In genomic region chr14:24067657-24068056, GRCm38 (mm10) we compare ENCODE assay signal across 8 mouse cellular contexts. TPM values are rescaled to one million over a fixed set of nuclear protein-coding genes. Genes with fewer than 3 reads are reported as not detected.
A peak's percentile ranks its signal among the peaks of the same experiment; 100 is the strongest.
DNase-seq lines count a peak whose midpoint lies in the region; ATAC-seq and TF ChIP-seq lines count a peak whose summit lies in the region.

No protein-coding gene starts in this region.

- H3K27me3 ChIP-seq in midbrain, embryonic 11.5 days (ENCODE audit: control insufficient read depth, insufficient read depth, low read length), result no peaks in the 10 kb centered on the region
- H3K27me3 ChIP-seq in midbrain, embryonic 13.5 days, result no peaks in the 10 kb centered on the region
- H3K27me3 ChIP-seq in liver, embryonic 11.5 days (replicated peaks; ENCODE audit: control insufficient read depth, insufficient read depth, low read length), result no peaks in the 10 kb centered on the region
- no peaks in the 10 kb centered on the region for H3K27me3 ChIP-seq in thymus, adult 2 months (ENCODE audit: control insufficient read depth, insufficient read depth, low read length)

- no peaks in the 10 kb centered on the region for H3K9me3 ChIP-seq in midbrain, embryonic 11.5 days (ENCODE audit: control insufficient read depth, low read length)
- H3K9me3 ChIP-seq in midbrain, embryonic 13.5 days, result no peaks in the 10 kb centered on the region
- H3K9me3 ChIP-seq in liver, embryonic 11.5 days (ENCODE audit: control insufficient read depth, low read length), result no peaks in the 10 kb centered on the region

- peak; percentile 77; the same call in 1 of the 2 replicates for TF ChIP-seq CTCF in embryonic fibroblast, embryonic 13.5 days (IDR thresholded peaks at IDR 0.05; ENCODE audit: borderline replicate concordance, insufficient read depth, low read length)
- TF ChIP-seq CTCF in thymus, adult 2 months (IDR thresholded peaks at IDR 0.05; ENCODE audit: borderline replicate concordance, control insufficient read depth, extremely low read depth, insufficient read depth, low read length, poor library complexity), result no peak

- no peak overlapping the region for H3K4me3 ChIP-seq in midbrain, embryonic 11.5 days (ENCODE audit: low read depth, low read length)
- no peak overlapping the region for H3K4me3 ChIP-seq in midbrain, embryonic 13.5 days (replicated peaks)
- no peak overlapping the region for H3K4me3 ChIP-seq in embryonic fibroblast, embryonic 13.5 days (ENCODE audit: insufficient read depth, low read length)
- H3K4me3 ChIP-seq in liver, embryonic 11.5 days (ENCODE audit: low read depth, low read length), result no peak overlapping the region
- no peak overlapping the region for H3K4me3 ChIP-seq in thymus, adult 2 months (ENCODE audit: control insufficient read depth, insufficient read depth, low read length)

- no peak overlapping the region for H3K27ac ChIP-seq in midbrain, embryonic 11.5 days (ENCODE audit: low read depth, low read length)
- no peak overlapping the region for H3K27ac ChIP-seq in midbrain, embryonic 13.5 days
- no peak overlapping the region for H3K27ac ChIP-seq in embryonic fibroblast, embryonic 13.5 days (ENCODE audit: insufficient read depth, low read length)
- no peak overlapping the region for H3K27ac ChIP-seq in liver, embryonic 11.5 days (ENCODE audit: low read depth, low read length)
- H3K27ac ChIP-seq in thymus, adult 2 months (ENCODE audit: control insufficient read depth, insufficient read depth, low read length), result no peak overlapping the region

- no peak overlapping the region for H3K9ac ChIP-seq in midbrain, embryonic 11.5 days (ENCODE audit: low read length)
- H3K9ac ChIP-seq in midbrain, embryonic 13.5 days (replicated peaks), result no peak overlapping the region
- no peak overlapping the region for H3K9ac ChIP-seq in liver, embryonic 11.5 days (ENCODE audit: low read depth, low read length)

- H3K4me2 ChIP-seq in midbrain, embryonic 11.5 days, result no peak overlapping the region
- H3K4me2 ChIP-seq in midbrain, embryonic 13.5 days (replicated peaks), result no peak overlapping the region
- H3K4me2 ChIP-seq in liver, embryonic 11.5 days, result no peak overlapping the region

- H3K36me3 ChIP-seq in midbrain, embryonic 11.5 days (ENCODE audit: control insufficient read depth, insufficient read depth, low read length), result no peaks in the 10 kb centered on the region
- no peaks in the 10 kb centered on the region for H3K36me3 ChIP-seq in midbrain, embryonic 13.5 days
- no peaks in the 10 kb centered on the region for H3K36me3 ChIP-seq in liver, embryonic 11.5 days (ENCODE audit: control insufficient read depth, insufficient read depth, low read length)
- H3K36me3 ChIP-seq in thymus, adult 2 months (ENCODE audit: control insufficient read depth, insufficient read depth, low read length), result no peaks in the 10 kb centered on the region

- no peaks in the 10 kb centered on the region for H3K4me1 ChIP-seq in midbrain, embryonic 11.5 days (ENCODE audit: control insufficient read depth, insufficient read depth, low read length)
- no peaks in the 10 kb centered on the region for H3K4me1 ChIP-seq in midbrain, embryonic 13.5 days (replicated peaks)
- no peaks in the 10 kb centered on the region for H3K4me1 ChIP-seq in embryonic fibroblast, embryonic 13.5 days (ENCODE audit: control insufficient read depth, insufficient read depth, low read length)
- no peaks in the 10 kb centered on the region for H3K4me1 ChIP-seq in liver, embryonic 11.5 days (replicated peaks; ENCODE audit: control insufficient read depth, insufficient read depth, low read length)
- no peaks in the 10 kb centered on the region for H3K4me1 ChIP-seq in thymus, adult 2 months (replicated peaks; ENCODE audit: control insufficient read depth, insufficient read depth, low read length)

- peak; percentile 92 for DNase-seq in midbrain, embryonic 11.5 days (ENCODE audit: low spot score, missing footprints)
- peak; percentile 78 to 82 for DNase-seq in adrenal gland, postnatal 36 days
- peak; percentile 86 for DNase-seq in kidney, postnatal 10 days
- peak; percentile 50 for DNase-seq in liver, embryonic 11.5 days (ENCODE audit: low spot score)
- DNase-seq in right cerebral cortex, postnatal 25 days, result peak; percentile 61
- DNase-seq in thymus, adult 2 months, result no peak

- ATAC-seq in midbrain, embryonic 11.5 days (ENCODE audit: low FRiP score), result no peak
- ATAC-seq in midbrain, embryonic 13.5 days, result no peak
- no peak for ATAC-seq in liver, embryonic 11.5 days (replicated peaks; ENCODE audit: low FRiP score)

- 46% methylated on average over 6 of the region's 6 CpGs for WGBS in midbrain, embryonic 11.5 days
- WGBS in midbrain, embryonic 13.5 days, result 49% methylated on average over 6 of the region's 6 CpGs
- WGBS in liver, embryonic 11.5 days, result 41% methylated on average over 6 of the region's 6 CpGs
- WGBS in thymus, adult 2 months, result 42% methylated on average over 6 of the region's 6 CpGs

- TF ChIP-seq POLR2A in embryonic fibroblast, embryonic 13.5 days (IDR thresholded peaks at IDR 0.05; ENCODE audit: low read depth, low read length), result no peak
- no peak for TF ChIP-seq POLR2A in thymus, adult 2 months (IDR thresholded peaks at IDR 0.05; ENCODE audit: control insufficient read depth, extremely low read depth, insufficient read depth, low read length, poor library complexity)

RNA-seq across cellular contexts. Expression of gene Kcnma1, which starts 53.4 kb away (rescaled TPM):
- 1.1 and 1.3 TPM in 2 replicates for polyA plus RNA-seq in midbrain, embryonic 11.5 days (2014; fragmentation: Nextera tagmentation; extraction: Ambion mirVana)
- 8.1 and 10.6 TPM in 2 replicates for polyA plus RNA-seq in midbrain, embryonic 13.5 days (2015; fragmentation: Nextera tagmentation; extraction: Ambion mirVana)
- total RNA-seq in adrenal gland, postnatal 36 days (2021), result 10 to 100 TPM; 46.0 to 72.9 TPM
- polyA plus RNA-seq in embryonic fibroblast, embryonic 13.5 days (2011; ENCODE audit: insufficient read length, low read depth, missing spikeins), result 2.4 and 5.9 TPM in 2 replicates
- polyA plus RNA-seq in liver, embryonic 11.5 days (2014; fragmentation: Nextera tagmentation; extraction: Ambion mirVana), result 0.35 and 0.58 TPM in 2 replicates
- polyA plus RNA-seq in thymus, adult 2 months (2012; rRNA removed), result 4.9 and 5.1 TPM in 2 replicates
